Mouse (Mus musculus) monocyte, adult 2 months (primary cell): Measurements from ENCODE around the gene Btbd7.
A peak's percentile ranks its signal among the peaks of the same experiment; 100 is the strongest.

Experiments used
- DNase-seq, 2 experiments: peaks; one replicate each; pipeline ENCODE4 v3.0.0; 2022; ENCODE audit warnings: low spot score in 2 of 2, low read depth in 1 of 2

Btbd7 gene

DNA sequence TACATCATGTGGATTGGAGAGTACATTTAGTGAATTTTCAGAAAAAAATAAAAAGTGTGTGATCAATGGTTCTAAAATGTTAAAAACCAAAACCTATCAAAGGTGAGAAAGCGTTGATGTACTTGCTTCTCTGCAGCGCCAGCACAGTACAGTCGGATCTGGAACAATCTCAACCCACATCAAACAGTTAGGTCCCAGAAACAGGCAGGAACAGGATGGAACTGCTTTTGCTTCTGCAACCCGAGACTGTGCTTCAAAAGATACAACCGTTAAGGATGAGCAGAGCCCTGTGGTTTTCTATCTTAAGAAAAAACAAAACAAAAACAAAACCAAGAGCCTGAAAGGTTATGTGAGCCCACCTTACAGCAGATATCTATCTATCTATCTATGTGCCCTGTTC, 95.4 kb downstream of the Btbd7 start:
- no peak for DNase-seq

DNA sequence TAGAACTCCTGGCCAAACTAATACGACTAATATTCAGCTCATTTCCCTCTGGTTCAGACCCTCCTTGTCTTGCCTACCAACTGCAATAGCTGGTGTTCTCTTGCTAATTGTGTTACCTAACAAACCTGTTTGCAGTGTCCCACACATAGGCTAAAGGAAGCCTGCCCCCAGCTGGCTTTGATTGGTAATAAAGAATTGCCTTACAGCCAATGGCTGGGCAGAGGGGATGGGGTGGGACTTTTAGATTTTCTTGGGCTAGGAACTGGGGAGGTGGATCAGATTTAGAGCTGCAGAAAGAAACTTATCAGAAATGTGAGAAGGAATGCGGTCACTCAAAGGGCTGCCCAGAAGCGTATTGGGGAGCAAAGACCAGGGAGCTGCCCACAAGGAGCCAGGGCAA, 98.8 kb downstream of the Btbd7 start:
- no peak for DNase-seq

DNA sequence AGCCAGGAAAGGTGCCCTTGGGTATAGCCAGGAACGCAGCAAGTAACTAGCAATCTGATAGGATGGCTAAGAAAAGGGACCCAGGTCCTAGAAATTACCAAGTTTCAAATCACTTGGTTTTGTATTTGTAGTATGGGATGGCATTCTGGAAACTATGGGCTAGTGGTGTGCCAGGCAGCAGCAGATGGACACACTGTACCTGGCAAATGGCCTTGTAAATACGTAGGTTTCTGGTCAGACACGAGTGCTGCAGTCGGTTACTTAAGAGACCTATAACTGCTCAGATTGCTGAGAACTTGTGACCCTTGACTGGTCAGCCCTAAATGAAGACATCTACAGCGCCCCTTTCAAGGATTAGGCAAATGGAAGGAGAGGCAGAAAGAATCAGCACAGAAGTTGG, 100.1 kb downstream of the Btbd7 start:
- DNase-seq: no peak

DNA sequence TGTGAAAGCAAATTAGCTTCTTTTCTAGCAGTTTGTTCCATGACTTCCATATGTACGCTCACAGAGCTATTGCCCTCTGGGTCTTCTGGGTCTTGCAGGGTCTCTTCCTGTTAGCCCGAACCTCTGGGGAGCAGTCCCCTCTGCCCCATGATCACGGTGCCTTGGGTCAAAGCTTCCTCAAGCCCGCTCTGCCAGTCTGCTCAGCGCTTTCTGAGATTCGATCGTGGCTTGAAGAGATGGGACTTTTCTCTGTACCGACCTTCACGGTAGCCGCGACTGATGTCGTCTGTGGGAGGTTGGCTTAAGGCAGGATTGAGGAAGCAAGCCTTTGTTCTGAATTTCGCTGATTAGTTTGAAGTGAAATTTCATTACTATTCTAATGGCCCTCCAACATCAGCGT, 102.2 kb downstream of the Btbd7 start:
- no peak for DNase-seq

DNA sequence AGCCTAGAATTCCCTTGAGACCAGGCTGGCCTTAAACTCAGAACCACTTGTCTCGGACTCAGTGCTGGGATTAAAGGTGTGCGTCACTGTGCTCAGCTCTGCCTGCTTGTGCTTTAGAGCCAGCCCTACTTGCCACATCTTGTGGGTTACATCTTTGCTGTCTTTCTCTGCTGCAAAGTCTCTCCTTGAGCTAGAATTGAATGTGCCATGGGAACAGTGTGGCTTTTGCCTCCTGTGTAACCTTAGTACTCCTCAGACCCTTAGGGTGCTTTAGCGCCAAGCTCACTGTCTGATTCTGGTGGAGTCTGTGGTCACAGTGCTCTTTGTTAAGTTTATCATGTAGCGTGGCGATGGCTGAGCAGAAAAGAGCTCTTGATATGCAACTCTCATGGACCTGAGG, 105.6 kb downstream of the Btbd7 start:
- no peak for DNase-seq

DNA sequence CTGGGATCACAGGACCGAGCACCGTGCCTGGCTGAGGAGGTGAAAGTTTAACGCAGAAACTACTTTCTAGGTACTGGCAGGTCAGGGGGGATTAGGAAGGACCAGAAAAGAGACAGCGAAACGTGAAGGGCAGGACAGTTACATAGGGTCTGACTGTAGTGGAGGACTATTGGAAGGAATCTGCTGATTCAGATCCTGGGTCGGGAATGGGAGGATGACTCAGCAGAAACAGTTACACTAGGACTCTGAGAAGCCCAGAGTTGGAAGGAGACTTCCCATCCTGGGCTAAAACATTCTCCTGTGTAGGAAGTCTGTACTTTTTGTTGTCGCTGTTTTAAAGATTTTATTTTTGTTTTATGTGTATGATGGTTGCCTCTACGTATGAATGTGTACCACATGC, 106.7 kb downstream of the Btbd7 start:
- DNase-seq: no peak

DNA sequence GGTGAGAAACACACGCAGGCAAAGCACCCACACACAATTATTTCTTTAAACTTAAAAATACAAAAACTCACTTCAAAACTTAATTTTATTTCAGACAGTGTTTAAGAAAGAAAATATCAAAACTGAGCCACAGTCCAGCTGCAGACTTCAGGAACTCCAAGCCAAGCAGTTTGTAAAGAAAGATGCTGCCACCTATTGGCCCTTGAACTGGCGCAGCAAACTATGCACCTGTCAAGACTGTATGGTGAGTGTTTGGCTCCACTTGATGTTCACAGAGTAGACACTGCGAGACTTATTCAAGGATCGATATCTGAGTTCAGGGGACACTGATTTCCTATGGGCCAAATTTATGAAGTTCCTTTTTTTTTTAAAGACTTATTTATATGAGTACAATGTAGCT, 109.3 kb downstream of the Btbd7 start:
- no peak for DNase-seq

DNA sequence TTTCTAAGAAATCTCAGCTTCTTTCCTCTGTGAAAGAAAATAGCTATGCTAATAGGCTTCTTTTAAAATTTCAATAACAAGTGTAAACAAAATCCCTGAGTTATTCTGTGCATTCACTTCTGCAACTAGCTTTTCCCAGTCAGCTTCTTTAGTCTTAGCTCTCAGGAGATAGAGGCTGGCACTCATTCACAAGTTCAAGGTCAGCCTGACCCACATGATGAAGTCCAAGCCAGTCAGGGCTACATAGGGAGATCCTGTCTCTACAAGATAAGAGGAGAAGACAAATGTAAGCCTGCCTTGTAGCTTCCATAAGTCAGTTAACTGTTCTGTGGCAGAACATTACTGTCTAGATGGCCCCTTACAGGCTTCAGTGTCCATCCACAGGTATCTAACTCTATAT, 114.6 kb downstream of the Btbd7 start:
- no peak for DNase-seq

DNA sequence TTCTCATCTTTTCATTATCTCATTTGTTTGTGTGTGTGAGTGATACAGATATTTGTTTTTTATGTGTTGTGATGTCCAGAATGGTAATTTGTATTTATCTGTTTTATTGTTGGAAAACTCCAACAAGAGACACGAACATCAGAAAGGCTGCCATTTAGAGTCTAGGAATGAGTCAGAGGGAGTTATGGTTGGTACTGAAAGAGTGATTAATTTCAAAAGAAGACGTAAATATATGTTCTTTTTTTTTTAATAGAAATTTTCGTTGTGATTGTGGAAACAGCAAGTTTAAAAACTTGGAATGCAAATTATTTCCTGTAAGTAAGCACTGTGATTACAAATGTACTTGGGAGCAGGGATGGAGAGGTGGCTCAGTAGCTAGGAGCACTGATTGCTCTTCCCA, 116.6 kb downstream of the Btbd7 start:
- DNase-seq: no peak

DNA sequence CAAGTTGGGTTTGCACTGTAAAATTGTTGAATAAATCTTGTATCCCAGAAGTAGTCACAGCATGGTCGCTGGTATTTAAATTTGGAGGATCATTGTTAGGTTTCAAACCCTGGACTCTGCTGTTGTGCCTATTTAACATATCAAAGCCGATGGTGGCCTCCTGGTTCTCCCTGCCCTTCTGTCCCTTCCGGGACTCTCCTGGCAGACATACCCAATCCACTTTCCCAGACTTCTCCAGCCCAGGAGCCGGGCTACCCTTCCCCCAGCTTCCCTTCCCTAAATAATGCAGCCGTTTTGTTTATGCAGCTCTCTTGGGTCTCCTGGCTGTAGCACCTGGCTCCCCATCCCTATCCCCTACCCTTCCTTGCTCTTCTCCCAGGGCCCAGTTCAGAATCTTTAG, 119.3 kb downstream of the Btbd7 start:
- no peak for DNase-seq

DNA sequence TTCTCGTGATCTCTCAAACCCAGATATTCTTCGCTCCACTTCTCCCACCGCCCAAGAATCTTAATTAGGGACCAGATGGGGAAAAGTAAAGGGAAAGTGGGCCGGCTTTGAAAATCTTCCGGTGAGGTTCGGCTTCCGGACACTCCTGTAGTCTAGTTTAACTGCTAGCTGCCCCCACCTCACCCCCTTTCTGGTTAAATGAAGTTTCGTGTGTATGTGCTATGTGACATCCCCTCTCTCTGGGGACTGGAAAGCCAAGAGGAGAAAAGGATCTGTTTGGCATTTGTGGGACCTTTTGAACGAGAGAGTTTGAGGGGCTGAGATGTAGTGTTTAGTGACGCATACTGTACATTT, 119.9 kb downstream of the Btbd7 start, which contains the start of gene Gm20604:
Gene Gm20604 (minus strand): TSS at position 270 of the 354 bp plus-strand sequence.
- no peak for DNase-seq

DNA sequence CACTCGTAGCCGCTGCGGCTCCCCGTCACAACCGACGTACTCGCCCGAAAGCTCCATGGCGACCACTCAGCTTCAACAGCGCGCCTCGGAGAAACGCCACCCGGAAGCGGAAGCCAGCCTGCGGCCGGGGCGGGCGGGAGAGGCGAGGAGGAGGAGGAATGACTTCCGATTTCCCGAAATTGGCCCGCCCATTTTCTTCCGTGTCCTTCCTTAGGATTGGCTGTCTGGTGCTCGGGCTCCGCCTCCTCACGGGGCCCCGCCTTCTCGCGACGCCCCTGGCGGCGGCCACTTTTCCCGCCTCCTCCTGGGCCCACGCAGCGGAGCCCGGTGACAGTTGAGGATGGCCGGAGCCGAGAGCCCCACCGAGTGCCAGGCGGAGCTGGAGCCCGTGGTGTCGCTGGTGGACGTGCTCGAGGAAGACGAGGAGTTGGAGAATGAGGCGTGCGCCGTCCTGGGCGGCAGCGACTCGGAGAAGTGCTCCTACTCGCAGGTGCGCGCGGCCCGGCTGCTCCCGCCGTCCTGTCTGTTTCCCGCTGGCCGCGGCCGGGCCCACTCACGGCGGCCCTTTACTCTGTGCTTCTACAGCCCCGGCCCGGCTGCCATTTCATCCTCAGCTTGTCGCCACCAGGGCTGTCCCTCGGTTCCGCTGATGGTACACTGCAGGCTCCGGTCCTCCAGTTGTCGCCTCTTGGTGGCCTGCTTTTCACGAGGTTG, 120.4 kb downstream of the Btbd7 start, which contains the start of the genes Gm28051, Gon7 and Ubr7:
Gene Gm28051 (minus strand): TSS at position 77 of the 714 bp plus-strand sequence.
Gene Gon7 (minus strand): TSS at position 115 of the 714 bp plus-strand sequence.
Gene Ubr7 (plus strand): TSS at position 279 of the 714 bp plus-strand sequence.
- peak; percentile 92 to 93 for DNase-seq

DNA sequence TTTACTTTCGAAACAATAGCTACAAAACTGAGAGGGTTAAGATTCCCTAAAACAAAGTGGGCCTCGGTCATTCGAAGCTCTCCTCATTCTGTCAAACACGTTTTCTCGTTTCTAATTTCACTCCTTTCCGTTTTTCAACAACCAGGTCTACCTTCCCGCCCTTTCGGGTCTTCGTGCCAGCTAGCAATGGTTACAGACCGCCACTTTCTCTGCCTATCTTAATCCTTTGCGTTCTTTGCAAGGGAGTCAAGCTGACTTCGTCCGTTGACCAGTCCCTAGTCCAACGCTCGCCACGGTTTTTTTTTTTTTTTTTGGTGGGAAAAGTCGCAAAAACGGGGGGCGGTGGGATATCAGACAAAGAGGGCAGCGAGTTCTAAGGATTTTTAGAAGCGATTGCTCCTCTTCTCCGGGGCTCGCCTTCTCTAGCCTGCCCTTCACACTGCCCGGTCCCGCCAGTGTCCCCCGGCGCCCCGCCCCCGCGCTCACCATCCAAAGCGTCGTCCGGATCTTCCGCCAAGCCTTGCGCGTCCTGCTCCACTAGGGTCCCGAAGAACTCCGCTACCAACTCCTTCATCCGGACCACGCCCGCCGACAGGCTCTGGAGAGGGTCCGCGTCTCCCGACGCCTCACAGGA, 121.1 kb downstream of the Btbd7 start:
- no peak for DNase-seq

DNA sequence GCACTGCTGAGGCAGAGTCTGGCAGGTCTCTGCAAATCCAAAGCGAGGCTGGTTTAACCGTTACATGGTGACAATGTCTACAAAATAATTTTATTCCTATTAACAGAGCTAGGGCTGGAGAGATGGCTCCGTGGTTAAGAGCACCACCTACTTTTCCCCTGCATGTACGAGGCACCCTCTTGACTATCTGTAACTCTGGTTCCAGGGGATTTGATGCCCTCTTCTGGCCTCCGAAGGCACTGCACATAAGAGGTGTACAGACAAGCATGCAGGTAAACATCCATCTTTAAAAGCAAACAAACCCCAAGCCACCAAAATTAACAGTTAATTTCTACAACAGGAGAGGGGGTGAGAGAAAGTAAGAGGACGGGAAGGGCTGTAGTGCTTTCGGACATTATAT, 122.0 kb downstream of the Btbd7 start:
- peak in 1 of 2 experiments; percentile 26 for DNase-seq

DNA sequence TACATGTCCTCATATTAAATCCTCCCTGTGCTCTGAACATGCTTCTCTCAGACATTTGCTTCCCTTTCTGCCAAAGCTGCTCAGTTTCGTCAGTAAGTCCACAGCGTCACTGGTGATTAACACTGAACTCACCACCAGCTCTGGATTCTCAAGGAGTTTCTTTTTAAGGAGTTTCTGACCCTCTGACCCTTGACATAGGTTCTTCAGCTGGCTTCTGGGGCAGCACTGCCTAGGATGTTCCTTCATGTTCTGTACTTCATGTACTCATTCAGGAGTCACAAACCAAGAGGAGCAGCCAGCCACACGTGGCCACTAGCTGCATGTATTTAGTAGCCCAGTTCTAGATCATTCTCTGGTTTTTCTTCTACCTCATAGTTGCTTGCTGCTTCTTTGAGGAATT, 130.0 kb downstream of the Btbd7 start:
- no peak for DNase-seq

DNA sequence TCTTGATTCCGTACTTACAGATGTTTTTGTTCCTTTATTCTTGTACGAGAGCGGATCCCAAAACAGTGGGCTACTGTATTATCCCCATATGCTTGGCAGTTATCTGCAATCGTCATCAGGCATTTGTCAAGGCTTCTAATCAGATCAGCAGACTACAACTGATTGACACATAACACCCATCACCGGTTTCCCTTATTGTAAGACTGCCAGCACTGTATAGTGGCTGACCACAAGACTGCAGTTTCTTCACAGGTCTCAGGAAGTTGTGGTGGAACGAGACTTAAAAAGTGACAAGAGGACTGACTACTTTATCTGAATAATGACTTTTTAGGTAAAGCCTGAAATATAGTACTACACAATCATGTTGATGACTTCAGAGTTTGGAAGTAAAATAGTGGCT, 133.4 kb downstream of the Btbd7 start:
- DNase-seq: peak; percentile 39 to 44

DNA sequence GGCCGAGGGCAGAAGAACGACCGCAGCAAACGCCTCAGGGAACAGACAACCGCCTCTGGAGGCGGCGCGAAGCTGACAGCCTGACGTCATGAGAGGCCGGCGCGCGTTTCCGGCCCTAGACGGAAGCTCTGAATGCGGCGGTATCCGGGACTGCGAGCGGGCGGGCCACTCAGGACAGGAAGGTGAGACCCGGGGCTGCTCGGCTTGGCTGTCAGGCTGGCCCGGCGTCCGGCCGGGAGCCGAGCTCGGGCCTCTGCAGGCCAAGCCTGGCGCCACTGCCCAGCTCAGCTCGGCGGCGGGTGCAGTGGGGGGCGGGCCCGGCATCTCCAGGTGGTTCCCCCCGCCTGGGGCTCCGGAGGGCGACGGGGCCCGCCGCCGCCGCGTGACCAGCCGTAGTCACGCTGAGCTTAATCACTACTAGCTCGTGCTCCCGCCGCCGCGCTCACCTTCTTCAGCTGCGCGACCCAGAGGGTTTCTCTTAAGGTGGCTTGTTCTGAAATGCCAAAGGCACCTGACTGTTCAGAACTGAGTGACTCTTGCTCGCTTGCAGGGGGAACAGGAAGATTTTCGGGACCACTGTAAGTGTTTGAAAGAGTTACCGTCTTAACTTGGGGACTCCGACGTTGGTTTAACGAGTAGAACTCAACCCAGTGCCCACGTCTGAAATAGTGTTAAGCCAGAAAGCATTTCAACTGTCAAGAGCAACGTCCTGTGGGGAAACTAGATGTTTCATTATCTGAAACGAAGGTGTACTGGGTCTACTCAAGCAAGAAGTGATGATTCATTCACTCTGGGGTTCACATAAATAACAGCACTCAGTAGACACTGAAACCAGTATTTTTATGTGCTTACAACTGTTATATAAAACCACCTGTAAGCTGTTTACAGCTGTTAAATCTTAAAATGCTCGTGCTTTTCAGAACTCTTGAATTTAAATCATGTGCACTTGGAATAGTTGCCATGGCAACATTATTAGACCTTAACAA, 134.4 kb downstream of the Btbd7 start, which contains the start of the genes Moap1 and Tmem251:
Gene Moap1 (minus strand): TSS at position 73 of the 986 bp plus-strand sequence.
Gene Tmem251 (plus strand): TSS at position 174 of the 986 bp plus-strand sequence.
- DNase-seq: peak; percentile 77 to 88

DNA sequence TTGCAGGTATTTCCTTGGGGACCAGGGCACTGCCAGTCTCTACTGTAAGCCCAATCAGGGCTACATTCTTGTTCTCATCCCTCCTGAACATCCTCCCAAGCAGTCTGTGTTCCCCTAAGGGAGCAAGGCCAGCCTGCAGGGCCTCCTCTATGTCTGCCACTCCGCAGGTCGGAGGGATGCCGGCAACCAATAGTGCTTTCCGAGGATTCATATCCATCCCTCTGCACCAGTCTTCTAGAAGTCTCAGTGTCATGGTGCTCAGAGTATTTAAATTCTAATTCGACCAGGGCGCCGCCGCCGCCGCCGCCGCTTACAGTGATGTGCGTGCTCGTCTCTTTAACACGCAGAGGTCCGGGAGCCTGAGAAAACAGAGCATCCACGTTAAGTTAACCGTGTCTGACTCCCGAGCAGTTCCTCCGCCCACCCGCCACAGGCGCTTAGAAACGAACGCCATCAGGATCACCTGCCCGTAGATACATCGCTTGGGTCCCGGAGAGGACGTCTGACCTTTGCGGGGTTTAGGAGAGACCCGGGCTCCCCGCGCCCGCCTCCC, 135.2 kb downstream of the Btbd7 start:
- DNase-seq: no peak

DNA sequence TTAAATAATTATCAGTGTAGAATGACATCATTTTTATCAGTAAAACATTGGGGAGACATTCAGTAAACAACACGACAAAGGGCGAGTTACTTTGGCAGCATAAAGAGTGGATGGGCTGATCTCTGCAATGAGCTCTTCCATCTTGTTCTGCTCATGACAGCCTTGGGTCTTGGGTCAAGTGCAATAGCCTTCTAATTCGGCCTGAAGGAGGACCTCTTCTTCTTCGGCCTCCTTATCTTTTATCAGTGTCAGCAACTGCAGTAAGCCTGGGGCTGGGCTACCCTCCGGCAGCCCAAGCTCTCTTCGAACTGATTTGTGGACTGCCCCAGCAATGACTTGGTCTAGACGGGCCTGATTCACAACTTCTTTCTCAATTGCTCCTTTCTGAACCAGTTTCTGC, 136.2 kb downstream of the Btbd7 start:
- DNase-seq: no peak

DNA sequence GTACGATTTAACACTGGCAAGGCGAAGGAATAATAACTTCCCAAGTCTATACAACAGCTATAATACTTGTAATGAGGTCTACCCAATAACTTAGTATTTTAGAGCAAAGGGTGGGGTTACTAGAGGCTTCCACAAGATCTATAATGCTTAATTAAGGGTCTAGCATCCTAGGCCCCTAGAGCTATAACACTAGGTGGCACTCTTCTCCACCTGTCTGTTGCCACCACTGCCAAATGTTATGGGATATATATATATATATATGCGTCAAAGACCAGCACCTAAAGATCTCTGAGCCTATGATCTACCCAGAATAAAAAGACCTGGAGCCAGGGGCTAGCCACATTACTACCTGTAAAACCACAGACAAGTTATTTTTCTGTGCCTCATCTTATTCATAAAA, 138.0 kb downstream of the Btbd7 start:
- no peak for DNase-seq

DNA sequence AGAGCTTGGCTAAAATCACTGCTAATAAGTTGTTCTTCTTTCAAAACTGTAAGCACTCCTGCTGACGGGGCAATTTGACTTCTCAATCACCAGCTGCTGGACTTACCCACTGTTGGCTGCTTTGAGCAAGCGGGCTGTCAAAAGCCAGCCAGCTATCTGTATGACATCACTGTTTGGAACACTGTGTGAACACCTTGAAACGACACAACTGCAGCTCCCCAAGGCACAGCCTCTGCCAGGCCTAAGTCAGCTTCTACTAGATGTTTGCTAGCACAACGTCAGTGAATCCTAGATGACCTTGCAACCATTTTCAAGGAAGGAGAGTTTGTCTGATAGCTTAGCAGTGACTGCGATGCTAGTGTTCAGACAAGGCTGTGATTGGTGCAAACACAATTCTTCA, 139.2 kb downstream of the Btbd7 start:
- no peak for DNase-seq
